Mouse (Mus musculus) heart, postnatal 0 days (tissue): ENCODE results near the gene Eva1b.

Experiments used
- CTCF ChIP-seq: IDR thresholded peaks from 2 replicates; pipeline ENCODE4 v1.5.1; 2016; ENCODE audit warnings: antibody characterized with exemption, control low read depth, low read depth
- EP300 ChIP-seq: IDR thresholded peaks from 2 replicates; pipeline ENCODE4 v1.6.1; 2016; ENCODE audit warnings: antibody characterized with exemption, low read depth

DNA sequence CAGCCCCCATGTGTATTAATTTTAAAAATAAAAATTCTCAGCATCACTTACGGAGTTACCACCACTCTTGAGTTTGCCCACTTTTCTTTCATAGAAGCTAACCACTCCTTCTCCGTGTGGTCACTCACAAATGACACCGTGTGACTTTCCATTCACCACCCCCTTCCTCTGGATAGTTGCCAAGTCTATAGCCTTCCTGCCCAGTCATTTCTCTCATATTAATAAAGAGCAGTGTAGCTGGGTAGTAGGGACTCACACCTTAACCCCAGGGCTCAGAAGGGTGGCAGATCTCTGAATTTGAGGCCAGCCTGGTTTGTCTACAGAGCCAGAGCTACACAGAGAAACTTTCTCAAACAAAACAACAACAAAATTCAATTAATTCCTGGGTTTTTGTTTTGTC lies 49.9 kb downstream of the Eva1b start:
- no peak for TF ChIP-seq CTCF
- TF ChIP-seq EP300: no peak
